ENCODE assay signal across 17 mouse cellular contexts in genomic region chr15:78698084-78698483, GRCm38 (mm10). TPM values are rescaled to one million over a fixed set of nuclear protein-coding genes. Genes with fewer than 3 reads are reported as not detected.
DNase-seq lines count a peak whose midpoint lies in the region; ATAC-seq and TF ChIP-seq lines count a peak whose summit lies in the region.
"Had no signal": no experiment of that assay in that cellular context is flagged by ENCODE, and none has a peak within 500 bp of the region (broad histone marks: within the 10 kb centered on the region; RNA-seq: fewer than 3 reads in every experiment).

No protein-coding gene starts in this region.

- peaks cover 17% of the 10 kb centered on the region for H3K4me1 ChIP-seq in hindbrain, embryonic 15.5 days (replicated peaks)
- H3K4me1 ChIP-seq in intestine, postnatal 0 days (replicated peaks; ENCODE audit: control insufficient read depth, insufficient read depth, low read length): no peaks in the 10 kb centered on the region
- H3K4me1 ChIP-seq: liver, embryonic 13.5 days had no signal

- no peak overlapping the region for H3K9ac ChIP-seq in hindbrain, embryonic 15.5 days
- H3K9ac ChIP-seq in intestine, postnatal 0 days (ENCODE audit: low read depth, low read length): no peak overlapping the region
- H3K9ac ChIP-seq: embryonic facial prominence, embryonic 13.5 days; liver, embryonic 13.5 days had no signal

- TF ChIP-seq CTCF in intestine, postnatal 0 days (IDR thresholded peaks at IDR 0.05; ENCODE audit: low read depth): no peak

- H3K4me2 ChIP-seq in hindbrain, embryonic 15.5 days: no peak overlapping the region
- no peak overlapping the region for H3K4me2 ChIP-seq in intestine, postnatal 0 days (replicated peaks; ENCODE audit: low read depth)
- H3K4me2 ChIP-seq: embryonic facial prominence, embryonic 13.5 days; liver, embryonic 13.5 days had no signal

- peak overlapping the region; percentile 67 for H3K27ac ChIP-seq in hindbrain, embryonic 15.5 days (replicated peaks)
- no peak overlapping the region for H3K27ac ChIP-seq in intestine, postnatal 0 days (ENCODE audit: low read depth, low read length)
- H3K27ac ChIP-seq: embryonic facial prominence, embryonic 13.5 days; liver, embryonic 13.5 days had no signal

- no peaks in the 10 kb centered on the region for H3K27me3 ChIP-seq in hindbrain, embryonic 15.5 days
- no peaks in the 10 kb centered on the region for H3K27me3 ChIP-seq in intestine, postnatal 0 days (replicated peaks; ENCODE audit: control insufficient read depth, insufficient read depth, low read length)

- 10% methylated on average over 5 of the region's 5 CpGs for WGBS in hindbrain, embryonic 15.5 days
- WGBS in intestine, postnatal 0 days: 54% methylated on average over 5 of the region's 5 CpGs

- DNase-seq in embryo, embryonic 10 days (ENCODE audit: low spot score): peak; percentile 29
- DNase-seq in embryo, embryonic 9.5 days (ENCODE audit: extremely low spot score): no peak
- DNase-seq in left cerebral cortex, postnatal 14 days (ENCODE audit: low spot score in 2 of 2): peak; percentile 68 to 75
- DNase-seq in left cerebral cortex, adult 8-10 months (ENCODE audit: low spot score in 2 of 2): no peak
- peak; percentile 72 for DNase-seq in brain, adult 2 months (ENCODE audit: low read depth, low spot score)
- no peak for DNase-seq in urinary bladder, postnatal 4 days (ENCODE audit: low spot score in 2 of 2)
- DNase-seq: cerebellum, adult 8-10 months; kidney, postnatal 10 days; liver, embryonic 13.5 days; lung, postnatal 14 days; thymus, adult 2 months had no signal

- ATAC-seq in hindbrain, embryonic 15.5 days (ENCODE audit: low FRiP score, low read depth): no peak
- no peak for ATAC-seq in intestine, postnatal 0 days
- ATAC-seq: intestine, embryonic 16.5 days had no signal

- H3K36me3 ChIP-seq in hindbrain, embryonic 15.5 days: no peaks in the 10 kb centered on the region
- no peaks in the 10 kb centered on the region for H3K36me3 ChIP-seq in intestine, postnatal 0 days (ENCODE audit: control insufficient read depth, insufficient read depth)
- H3K36me3 ChIP-seq: embryonic facial prominence, embryonic 13.5 days; liver, embryonic 13.5 days had no signal

- no peak overlapping the region for H3K4me3 ChIP-seq in hindbrain, embryonic 15.5 days
- no peak overlapping the region for H3K4me3 ChIP-seq in intestine, postnatal 0 days (ENCODE audit: low read depth, low read length)
- H3K4me3 ChIP-seq: embryonic facial prominence, embryonic 13.5 days; liver, embryonic 13.5 days had no signal

- intact Hi-C loops in left cerebral cortex, postnatal 14 days (cut with DNase I): no loop called here

- no peaks in the 10 kb centered on the region for H3K9me3 ChIP-seq in hindbrain, embryonic 15.5 days
- no peaks in the 10 kb centered on the region for H3K9me3 ChIP-seq in intestine, postnatal 0 days (ENCODE audit: control insufficient read depth)
- H3K9me3 ChIP-seq: embryonic facial prominence, embryonic 13.5 days; liver, embryonic 13.5 days had no signal

RNA-seq across cellular contexts. Expression of gene Elfn2, which starts 20.5 kb away (rescaled TPM):
- 100 to 1,000 TPM; 117 to 127 TPM for total RNA-seq in left cerebral cortex, postnatal 14 days (2021)
- total RNA-seq in left cerebral cortex, adult 8-10 months (2022): 100 to 1,000 TPM; 136 to 151 (median 145) TPM
- polyA plus RNA-seq in hindbrain, embryonic 15.5 days (2015; fragmentation: Nextera tagmentation; extraction: Ambion mirVana): 10.6 and 11.7 TPM in 2 replicates
- 0.10 and 0.17 TPM in 2 replicates for polyA plus RNA-seq in intestine, postnatal 0 days (2015; fragmentation: Nextera tagmentation; extraction: Ambion mirVana)
- total RNA-seq: granulocyte monocyte progenitor cell, adult 5-6 weeks; neutrophil, adult 5-6 weeks had no signal

Comparison
In these comparisons a context has a peak if more than half of its experiments do, and no peak if none do; other contexts are left out.
1. DNase-seq: peak in embryo, embryonic 10 days (single experiment), left cerebral cortex, postnatal 14 days (2 of 2) and brain, adult 2 months (single experiment); none in embryo, embryonic 9.5 days (single experiment), left cerebral cortex, adult 8-10 months (0 of 2) and urinary bladder, postnatal 4 days (0 of 2).